Mouse (Mus musculus): Measurements from ENCODE around the gene Mavs. TPM values are rescaled to one million over a fixed set of nuclear protein-coding genes. Genes with fewer than 3 reads are reported as not detected.

The Mavs gene
- total and polyA plus RNA-seq, 3 experiments: 5.6 to 21.2 (median 12.2) TPM

- peaks cover 38% of the 10 kb centered on the region for H3K4me1 ChIP-seq (ENCODE audit: insufficient read depth, low read depth, low read length)
- H3K36me3 ChIP-seq (replicated peaks): peaks cover 27% of the 10 kb centered on the region
- peak; percentile 73 for DNase-seq (ENCODE audit: low spot score)
- no peaks in the 10 kb centered on the region for H3K27me3 ChIP-seq (ENCODE audit: insufficient read depth, low read length)
- 0 out of 2 replicates have a peak, but pooled peaks have one; percentile 31 for ATAC-seq (ENCODE audit: extremely low read depth, insufficient number of reproducible peaks, low FRiP score, poor library complexity, severe bottlenecking)
- TF ChIP-seq POLR2AphosphoS5 (IDR thresholded peaks at IDR 0.05; ENCODE audit: insufficient replicate concordance, low read depth, low read length): no peak
- no peak for TF ChIP-seq TAL1 (conservative IDR thresholded peaks at IDR 0.05; ENCODE audit: low read depth, low read length)
- no peak for TF ChIP-seq CTCF (IDR thresholded peaks at IDR 0.05; ENCODE audit: low read depth, low read length)
- TF ChIP-seq GATA2 (IDR thresholded peaks at IDR 0.05; ENCODE audit: borderline replicate concordance, low read depth, low read length): no peak
- TF ChIP-seq GATA1 (IDR thresholded peaks at IDR 0.05; ENCODE audit: borderline replicate concordance, low read length): no peak
- H3K4me3 ChIP-seq (ENCODE audit: low read depth, low read length): peak overlapping the region; percentile 84
- H3K9me3 ChIP-seq (replicated peaks): no peaks in the 10 kb centered on the region
Measured at GRCm38 (mm10) chr2:131262680-131263670, 29.1 kb downstream of the Mavs start.

- Histone ChIP-seq H3K9me3 (replicated peaks) (no peaks in the 10 kb centered on the region), H3K4me1 (ENCODE audit: insufficient read depth, low read depth, low read length) (peaks cover 38% of the 10 kb centered on the region), H3K36me3 (replicated peaks) (peaks cover 34% of the 10 kb centered on the region), H3K27me3 (ENCODE audit: insufficient read depth, low read length) (no peaks in the 10 kb centered on the region), H3K4me3 (ENCODE audit: low read depth, low read length) (peak overlapping the region; percentile 59; the same call in 1 of the 2 replicates)
- no peak for ATAC-seq (ENCODE audit: extremely low read depth, insufficient number of reproducible peaks, low FRiP score, poor library complexity, severe bottlenecking)
- TF ChIP-seq POLR2AphosphoS5 (IDR thresholded peaks at IDR 0.05; ENCODE audit: insufficient replicate concordance, low read depth, low read length) (no peak), GATA2 (IDR thresholded peaks at IDR 0.05; ENCODE audit: borderline replicate concordance, low read depth, low read length) (no peak), TAL1 (conservative IDR thresholded peaks at IDR 0.05; ENCODE audit: low read depth, low read length) (no peak), GATA1 (IDR thresholded peaks at IDR 0.05; ENCODE audit: borderline replicate concordance, low read length) (no peak), CTCF (IDR thresholded peaks at IDR 0.05; ENCODE audit: low read depth, low read length) (no peak)
- DNase-seq (ENCODE audit: low spot score): no peak
Measured at GRCm38 (mm10) chr2:131264027-131264426, 30.2 kb downstream of the Mavs start.

GRCm38 (mm10) chr2:131265056-131265455, 31.2 kb downstream of the Mavs start:
- ATAC-seq (ENCODE audit: extremely low read depth, insufficient number of reproducible peaks, low FRiP score, poor library complexity, severe bottlenecking): no peak
- Histone ChIP-seq H3K36me3 (replicated peaks) (peaks cover 40% of the 10 kb centered on the region), H3K4me3 (ENCODE audit: low read depth, low read length) (no peak overlapping the region)

GRCm38 (mm10) chr2:131275493-131275892, 41.6 kb downstream of the Mavs start:
- ATAC-seq (ENCODE audit: extremely low read depth, insufficient number of reproducible peaks, low FRiP score, poor library complexity, severe bottlenecking): no peak
- Histone ChIP-seq H3K27me3 (ENCODE audit: insufficient read depth, low read length) (no peaks in the 10 kb centered on the region), H3K4me3 (ENCODE audit: low read depth, low read length) (no peak overlapping the region), H3K4me1 (ENCODE audit: insufficient read depth, low read depth, low read length) (peaks cover 2% of the 10 kb centered on the region; the same call in 1 of the 2 replicates), H3K9me3 (replicated peaks) (no peaks in the 10 kb centered on the region), H3K36me3 (replicated peaks) (peaks cover 84% of the 10 kb centered on the region)
- no peak for DNase-seq (ENCODE audit: low spot score)
- no peak for TF ChIP-seq GATA1 (IDR thresholded peaks at IDR 0.05; ENCODE audit: borderline replicate concordance, low read length)
- no peak for TF ChIP-seq TAL1 (conservative IDR thresholded peaks at IDR 0.05; ENCODE audit: low read depth, low read length)
- no peak for TF ChIP-seq GATA2 (IDR thresholded peaks at IDR 0.05; ENCODE audit: borderline replicate concordance, low read depth, low read length)
- no peak for TF ChIP-seq CTCF (IDR thresholded peaks at IDR 0.05; ENCODE audit: low read depth, low read length)
- no peak for TF ChIP-seq POLR2AphosphoS5 (IDR thresholded peaks at IDR 0.05; ENCODE audit: insufficient replicate concordance, low read depth, low read length)

More at GRCm38 (mm10) chr2:131265056-131265455, 31.2 kb downstream of the Mavs start:
- Histone ChIP-seq H3K9me3 (replicated peaks) (no peaks in the 10 kb centered on the region), H3K27me3 (ENCODE audit: insufficient read depth, low read length) (no peaks in the 10 kb centered on the region), H3K4me1 (ENCODE audit: insufficient read depth, low read depth, low read length) (peaks cover 38% of the 10 kb centered on the region)
- no peak for DNase-seq (ENCODE audit: low spot score)
- TF ChIP-seq TAL1 (conservative IDR thresholded peaks at IDR 0.05; ENCODE audit: low read depth, low read length): no peak
- no peak for TF ChIP-seq CTCF (IDR thresholded peaks at IDR 0.05; ENCODE audit: low read depth, low read length)
- no peak for TF ChIP-seq GATA2 (IDR thresholded peaks at IDR 0.05; ENCODE audit: borderline replicate concordance, low read depth, low read length)
- no peak for TF ChIP-seq GATA1 (IDR thresholded peaks at IDR 0.05; ENCODE audit: borderline replicate concordance, low read length)
- TF ChIP-seq POLR2AphosphoS5 (IDR thresholded peaks at IDR 0.05; ENCODE audit: insufficient replicate concordance, low read depth, low read length): no peak

GRCm38 (mm10) chr2:131276722-131277121, 42.9 kb downstream of the Mavs start:
- TF ChIP-seq CTCF (IDR thresholded peaks at IDR 0.05; ENCODE audit: low read depth, low read length): no peak
- no peak for TF ChIP-seq GATA1 (IDR thresholded peaks at IDR 0.05; ENCODE audit: borderline replicate concordance, low read length)
- no peak for TF ChIP-seq TAL1 (conservative IDR thresholded peaks at IDR 0.05; ENCODE audit: low read depth, low read length)
- no peak for TF ChIP-seq GATA2 (IDR thresholded peaks at IDR 0.05; ENCODE audit: borderline replicate concordance, low read depth, low read length)
- no peak for TF ChIP-seq POLR2AphosphoS5 (IDR thresholded peaks at IDR 0.05; ENCODE audit: insufficient replicate concordance, low read depth, low read length)
- no peak for ATAC-seq (ENCODE audit: extremely low read depth, insufficient number of reproducible peaks, low FRiP score, poor library complexity, severe bottlenecking)
- H3K4me1 ChIP-seq (ENCODE audit: insufficient read depth, low read depth, low read length): peaks cover 2% of the 10 kb centered on the region; the same call in 1 of the 2 replicates
- no peaks in the 10 kb centered on the region for H3K9me3 ChIP-seq (replicated peaks)
- no peaks in the 10 kb centered on the region for H3K27me3 ChIP-seq (ENCODE audit: insufficient read depth, low read length)
- H3K4me3 ChIP-seq (ENCODE audit: low read depth, low read length): no peak overlapping the region
- no peak for DNase-seq (ENCODE audit: low spot score)
- H3K36me3 ChIP-seq (replicated peaks): peaks cover 88% of the 10 kb centered on the region

GRCm38 (mm10) chr2:131281596-131281995, 47.7 kb downstream of the Mavs start:
- no peaks in the 10 kb centered on the region for H3K27me3 ChIP-seq (ENCODE audit: insufficient read depth, low read length)
- H3K4me1 ChIP-seq (ENCODE audit: insufficient read depth, low read depth, low read length): peaks cover 2% of the 10 kb centered on the region; the same call in 1 of the 2 replicates
- TF ChIP-seq TAL1 (conservative IDR thresholded peaks at IDR 0.05; ENCODE audit: low read depth, low read length): no peak
- no peak for TF ChIP-seq POLR2AphosphoS5 (IDR thresholded peaks at IDR 0.05; ENCODE audit: insufficient replicate concordance, low read depth, low read length)
- no peak for TF ChIP-seq CTCF (IDR thresholded peaks at IDR 0.05; ENCODE audit: low read depth, low read length)
- no peak for TF ChIP-seq GATA1 (IDR thresholded peaks at IDR 0.05; ENCODE audit: borderline replicate concordance, low read length)
- no peak for TF ChIP-seq GATA2 (IDR thresholded peaks at IDR 0.05; ENCODE audit: borderline replicate concordance, low read depth, low read length)
- DNase-seq (ENCODE audit: low spot score) (no peak), ATAC-seq (ENCODE audit: extremely low read depth, insufficient number of reproducible peaks, low FRiP score, poor library complexity, severe bottlenecking) (no peak)
- H3K4me3 ChIP-seq (ENCODE audit: low read depth, low read length): no peak overlapping the region
- peaks cover 85% of the 10 kb centered on the region for H3K36me3 ChIP-seq (replicated peaks)
- no peaks in the 10 kb centered on the region for H3K9me3 ChIP-seq (replicated peaks)

Measured in G1E (cell line).